Mouse (Mus musculus): ENCODE data around the gene Bik.

The Bik gene

GRCm38 (mm10) chr15:83512489-83513281, 14.0 kb upstream of the Bik start:
- DNase-seq = no peak

- DNase-seq = peak in 1 of 2 experiments; percentile 32
Observed at GRCm38 (mm10) chr15:83515018-83515417, 11.6 kb upstream of the Bik start.

GRCm38 (mm10) chr15:83518215-83519048, 8.2 kb upstream of the Bik start:
- peak; percentile 49 to 51 for DNase-seq

- DNase-seq = no peak
Observed at GRCm38 (mm10) chr15:83520861-83521382, 5.7 kb upstream of the Bik start.

- DNase-seq = no peak
Observed at GRCm38 (mm10) chr15:83523196-83523595, 3.5 kb upstream of the Bik start.

GRCm38 (mm10) chr15:83523638-83524332, 2.9 kb upstream of the Bik start:
- no peak for DNase-seq

- DNase-seq = no peak
Observed at GRCm38 (mm10) chr15:83524333-83524729, 2.3 kb upstream of the Bik start.

- DNase-seq = no peak
Observed at GRCm38 (mm10) chr15:83527092-83527437, 403 bp downstream of the Bik start.

- DNase-seq = no peak
Observed at GRCm38 (mm10) chr15:83527747-83528146, 1.1 kb downstream of the Bik start.

GRCm38 (mm10) chr15:83528892-83529291, 2.2 kb downstream of the Bik start:
- DNase-seq = no peak

- no peak for DNase-seq
Observed at GRCm38 (mm10) chr15:83529765-83530164, 3.1 kb downstream of the Bik start.

- DNase-seq = no peak
Observed at GRCm38 (mm10) chr15:83530233-83530632, 3.6 kb downstream of the Bik start.

GRCm38 (mm10) chr15:83530688-83531087, 4.0 kb downstream of the Bik start:
- no peak for DNase-seq

GRCm38 (mm10) chr15:83531961-83532469, 5.4 kb downstream of the Bik start:
- no peak for DNase-seq

GRCm38 (mm10) chr15:83532606-83533005, 5.9 kb downstream of the Bik start:
- no peak for DNase-seq

GRCm38 (mm10) chr15:83534960-83535889, 8.6 kb downstream of the Bik start:
- no peak for DNase-seq

- DNase-seq = no peak
Observed at GRCm38 (mm10) chr15:83535890-83536231, 9.2 kb downstream of the Bik start.

GRCm38 (mm10) chr15:83538855-83539254, 12.2 kb downstream of the Bik start:
- DNase-seq = no peak

GRCm38 (mm10) chr15:83539905-83540304, 13.2 kb downstream of the Bik start:
- no peak for DNase-seq

GRCm38 (mm10) chr15:83541647-83542287, 15.1 kb downstream of the Bik start:
- no peak for DNase-seq

- DNase-seq = no peak
Observed at GRCm38 (mm10) chr15:83546029-83546428, 19.4 kb downstream of the Bik start.
